Mouse (Mus musculus): Measurements from ENCODE around the gene Prim1.
"Not testable (repeated sequence)": the region's sequence is repeated elsewhere in the genome, so short reads cannot be mapped to it uniquely, and the experiment has no call there.

Gene Prim1

DNA sequence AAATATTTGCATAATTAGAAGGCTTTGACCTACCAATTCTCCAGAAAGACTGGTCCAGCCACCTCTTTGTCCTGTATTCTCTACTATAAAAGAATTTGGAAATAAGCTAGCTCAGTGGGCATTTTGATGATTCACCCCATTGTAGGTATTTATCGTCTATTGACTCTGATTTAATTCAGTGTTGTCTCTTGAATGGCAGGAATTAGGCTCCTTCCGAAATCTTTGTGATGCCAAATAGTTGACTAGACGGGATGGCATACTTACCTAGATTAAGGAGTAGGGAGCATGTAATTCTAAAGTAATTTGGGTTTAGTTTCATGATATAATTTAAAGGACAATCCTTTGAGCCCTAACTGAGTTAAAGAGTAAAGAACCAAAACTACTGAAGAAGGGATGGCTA lies 23.0 kb downstream of the Prim1 start:
- no peak for DNase-seq (ENCODE audit: low spot score in 2 of 2)

DNA sequence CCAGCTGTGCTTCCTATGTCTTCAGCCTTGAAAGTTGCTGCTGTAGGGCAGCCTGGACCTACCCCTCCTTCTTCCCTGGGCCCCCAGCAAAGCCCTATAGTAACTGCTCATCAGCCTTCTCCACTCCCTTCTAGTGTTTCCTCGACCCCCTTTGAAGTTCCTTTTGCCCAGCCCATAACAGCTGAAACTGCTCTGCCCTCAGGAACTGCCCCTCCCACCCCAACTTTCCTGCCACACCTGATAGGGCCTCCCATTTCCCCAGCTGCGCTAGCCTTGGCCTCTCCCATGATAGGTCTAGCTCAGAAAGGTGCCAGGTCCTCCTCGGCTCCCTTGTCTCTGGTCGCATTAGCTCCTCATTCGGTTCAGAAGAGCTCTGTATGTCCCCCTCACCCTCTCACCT lies 24.2 kb downstream of the Prim1 start:
- no peak for DNase-seq (ENCODE audit: low spot score in 2 of 2)

DNA sequence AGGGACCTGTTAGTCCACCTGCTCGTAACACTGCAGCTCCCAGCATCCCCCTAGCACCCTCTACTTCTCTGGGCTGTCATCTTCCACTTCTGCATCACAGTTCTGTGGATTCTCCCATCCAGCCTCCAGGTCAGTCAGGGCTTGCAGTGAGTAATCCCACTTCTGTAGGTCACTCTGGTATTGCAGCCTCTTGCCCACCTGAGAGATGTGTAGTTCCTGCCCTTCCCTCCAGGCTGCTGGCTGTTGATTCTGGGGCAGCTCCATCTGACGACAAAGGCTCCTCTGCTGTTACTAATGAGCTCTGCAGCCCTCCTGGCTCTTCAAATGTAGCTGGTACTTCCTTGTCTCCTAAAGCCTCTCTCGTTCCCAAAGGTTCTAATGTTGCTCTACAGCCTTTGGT lies 24.9 kb downstream of the Prim1 start:
- no peak for DNase-seq (ENCODE audit: low spot score in 2 of 2)

DNA sequence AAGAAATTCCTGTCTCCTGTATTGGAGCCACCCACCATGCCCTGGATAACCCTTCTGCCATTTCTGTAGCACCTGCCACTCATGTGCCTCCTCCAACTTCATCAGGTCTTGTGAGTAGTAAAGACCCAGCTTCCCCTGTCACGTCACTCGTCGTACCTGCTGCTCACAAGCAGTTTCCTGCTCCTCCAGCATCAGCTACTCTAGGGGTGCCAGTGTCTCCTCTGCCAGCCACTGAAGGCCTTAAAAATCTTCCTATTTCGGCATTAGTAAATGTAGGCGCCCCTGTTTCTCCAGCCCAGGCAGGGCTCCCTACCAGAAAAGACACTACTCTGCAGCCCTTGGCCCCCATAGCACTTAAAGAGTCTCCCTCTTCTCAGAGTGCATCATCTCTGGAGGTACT lies 25.3 kb downstream of the Prim1 start:
- no peak for DNase-seq (ENCODE audit: low spot score in 2 of 2)

DNA sequence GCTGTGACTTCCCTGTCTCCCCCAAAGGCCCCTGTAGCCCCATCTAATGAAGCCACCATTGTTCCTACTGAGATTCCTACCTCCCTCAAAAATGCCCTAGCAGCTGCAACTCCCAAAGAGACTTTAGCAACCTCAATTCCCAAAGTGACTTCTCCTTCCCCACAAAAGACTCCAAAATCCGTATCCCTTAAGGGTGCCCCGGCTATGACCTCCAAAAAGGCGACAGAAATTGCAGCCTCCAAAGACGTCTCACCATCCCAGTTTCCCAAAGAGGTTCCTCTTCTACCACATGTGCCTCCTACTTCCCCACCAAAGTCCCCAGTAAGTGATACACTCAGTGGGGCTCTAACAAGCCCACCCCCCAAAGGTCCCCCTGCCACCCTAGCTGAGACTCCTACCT lies 26.7 kb downstream of the Prim1 start:
- DNase-seq (ENCODE audit: low spot score in 2 of 2) = no peak

DNA sequence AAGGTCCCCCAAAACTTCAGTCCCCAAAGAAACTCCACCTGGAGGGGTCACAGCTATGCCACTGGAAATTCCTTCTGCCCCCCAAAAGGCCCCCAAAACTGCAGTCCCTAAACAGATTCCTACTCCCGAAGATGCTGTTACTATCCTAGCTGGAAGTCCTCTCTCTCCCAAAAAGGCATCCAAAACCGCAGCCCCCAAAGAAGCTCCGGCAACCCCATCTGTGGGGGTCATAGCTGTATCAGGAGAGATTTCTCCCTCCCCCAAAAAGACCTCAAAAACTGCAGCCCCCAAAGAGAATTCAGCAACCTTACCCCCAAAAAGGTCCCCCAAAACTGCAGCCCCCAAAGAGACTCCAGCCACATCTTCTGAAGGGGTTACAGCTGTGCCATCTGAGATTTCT lies 27.5 kb downstream of the Prim1 start:
- DNase-seq (ENCODE audit: low spot score in 2 of 2) = no peak

DNA sequence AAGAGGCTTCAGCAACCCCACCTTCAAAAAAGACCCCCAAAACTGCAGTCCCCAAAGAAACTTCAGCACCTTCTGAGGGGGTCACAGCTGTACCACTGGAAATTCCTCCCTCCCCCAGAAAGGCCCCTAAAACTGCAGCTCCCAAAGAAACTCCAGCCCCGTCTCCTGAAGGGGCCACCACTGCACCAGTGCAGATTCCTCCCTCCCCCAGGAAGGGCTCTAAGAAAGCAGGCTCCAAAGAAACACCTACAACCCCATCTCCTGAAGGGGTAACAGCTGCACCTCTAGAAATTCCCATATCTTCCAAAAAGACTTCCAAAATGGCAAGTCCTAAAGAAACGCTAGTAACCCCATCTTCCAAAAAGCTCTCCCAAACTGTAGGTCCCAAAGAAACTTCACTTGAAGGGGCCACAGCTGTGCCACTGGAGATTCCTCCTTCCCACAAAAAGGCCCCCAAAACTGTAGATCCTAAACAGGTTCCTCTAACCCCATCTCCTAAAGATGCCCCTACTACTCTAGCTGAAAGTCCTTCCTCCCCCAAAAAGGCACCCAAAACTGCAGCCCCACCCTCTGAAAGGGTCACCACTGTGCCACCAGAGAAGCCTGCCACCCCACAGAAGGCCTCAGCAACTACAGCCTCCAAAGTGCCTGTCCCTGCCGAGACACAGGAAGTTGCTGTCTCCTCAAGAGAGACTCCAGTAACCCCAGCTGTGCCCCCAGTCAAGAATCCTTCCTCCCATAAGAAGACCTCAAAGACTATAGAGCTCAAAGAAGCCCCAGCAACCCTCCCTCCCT lies 28.3 kb downstream of the Prim1 start:
- DNase-seq (ENCODE audit: low spot score in 2 of 2) = no peak

DNA sequence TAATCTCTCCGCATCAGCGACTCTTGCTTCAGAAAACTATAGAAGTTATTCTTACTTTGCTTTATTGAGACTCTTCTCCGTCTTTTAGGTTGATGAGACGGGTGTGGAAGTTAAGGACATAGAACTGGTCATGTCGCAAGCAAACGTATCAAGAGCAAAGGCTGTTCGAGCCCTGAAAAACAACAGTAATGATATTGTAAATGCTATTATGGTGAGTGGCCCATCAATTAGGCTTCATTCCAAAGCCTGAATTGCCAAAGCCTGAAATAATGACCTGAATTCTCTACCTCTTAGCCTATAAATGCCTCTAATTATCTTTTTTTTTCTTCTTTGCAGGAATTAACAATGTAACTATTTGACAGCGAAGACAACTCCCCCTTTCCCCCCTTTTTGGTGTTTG lies 33.2 kb downstream of the Prim1 start:
- no peak for DNase-seq (ENCODE audit: low spot score in 2 of 2)

DNA sequence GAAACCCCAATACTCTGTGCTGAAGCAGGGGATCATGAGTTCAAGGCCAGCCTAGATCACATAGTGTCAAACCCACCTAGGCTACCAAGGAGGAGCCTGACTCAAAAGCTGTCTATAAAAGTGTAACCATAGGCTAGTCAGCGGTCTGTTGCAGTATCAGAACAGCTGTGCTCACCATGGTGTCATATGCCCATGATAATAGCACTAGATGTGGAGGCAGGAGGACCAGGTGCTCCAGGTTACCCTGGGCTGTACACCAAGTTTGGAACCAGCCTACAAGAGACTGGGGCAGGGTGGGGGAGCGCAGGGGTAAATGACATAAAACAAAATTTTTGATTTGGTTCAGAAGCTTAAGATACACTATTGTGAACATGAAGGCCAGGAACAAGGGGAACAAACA lies 34.8 kb downstream of the Prim1 start:
- no peak for DNase-seq (ENCODE audit: low spot score in 2 of 2)

DNA sequence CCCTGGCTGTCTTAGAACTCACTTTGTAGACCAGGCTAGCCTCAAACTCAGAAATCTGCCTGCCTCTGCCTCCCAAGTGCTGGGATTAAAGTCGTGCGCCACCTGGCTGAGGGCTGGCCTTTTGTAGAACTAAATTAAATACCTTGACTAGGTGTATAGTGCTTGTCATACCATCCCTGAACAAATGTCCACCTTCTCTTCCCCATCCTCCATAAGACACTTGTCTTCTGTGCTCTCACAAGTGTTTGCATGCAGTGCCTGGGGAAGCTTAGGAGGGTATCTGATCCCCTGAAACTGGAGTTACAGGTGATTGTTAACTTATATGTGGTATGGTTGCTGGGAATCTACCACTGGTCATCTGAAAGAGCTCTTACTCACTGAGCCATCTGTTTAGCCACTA lies 35.4 kb downstream of the Prim1 start:
- no peak for DNase-seq (ENCODE audit: low spot score in 2 of 2)

DNA sequence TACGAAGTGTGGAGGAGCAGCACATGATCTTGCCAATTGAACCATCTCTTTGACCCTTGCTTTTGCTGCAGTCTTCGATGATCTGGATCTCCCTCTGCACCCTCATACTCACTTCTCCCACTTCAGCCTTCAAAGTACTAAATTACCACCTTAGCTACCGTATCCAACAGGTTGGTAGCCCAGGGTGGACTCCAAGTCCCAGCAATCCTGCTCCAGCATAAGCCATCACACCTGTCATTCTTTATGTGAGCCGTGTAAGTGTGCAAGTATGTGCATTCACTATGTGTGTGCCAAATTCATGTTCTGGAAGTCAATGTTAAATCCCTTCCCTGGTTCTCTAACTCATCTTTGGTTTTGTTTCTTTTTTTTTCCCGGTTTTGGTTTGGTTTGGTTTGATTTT lies 36.6 kb downstream of the Prim1 start:
- no peak for DNase-seq (ENCODE audit: low spot score in 2 of 2)

DNA sequence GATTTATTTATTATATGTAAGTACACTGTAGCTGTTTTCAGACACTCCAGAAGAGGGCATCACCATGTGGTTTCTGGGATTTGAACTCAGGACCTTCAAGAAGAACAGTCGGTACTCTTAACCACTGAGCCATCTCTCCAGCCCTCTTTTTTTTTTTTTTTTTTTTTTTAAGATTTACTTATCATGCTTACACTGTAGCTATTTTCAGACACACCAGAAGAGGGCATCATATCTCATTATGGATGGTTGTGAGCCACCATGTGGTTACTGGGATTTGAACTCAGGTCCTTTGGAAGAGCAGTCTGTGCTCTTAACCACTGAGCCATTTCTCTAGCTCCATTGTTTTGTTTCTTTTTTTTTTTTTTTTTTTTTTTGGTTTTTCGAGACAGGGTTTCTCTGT lies 37.2 kb downstream of the Prim1 start:
- DNase-seq (ENCODE audit: low spot score in 2 of 2) = not testable (repeated sequence)

DNA sequence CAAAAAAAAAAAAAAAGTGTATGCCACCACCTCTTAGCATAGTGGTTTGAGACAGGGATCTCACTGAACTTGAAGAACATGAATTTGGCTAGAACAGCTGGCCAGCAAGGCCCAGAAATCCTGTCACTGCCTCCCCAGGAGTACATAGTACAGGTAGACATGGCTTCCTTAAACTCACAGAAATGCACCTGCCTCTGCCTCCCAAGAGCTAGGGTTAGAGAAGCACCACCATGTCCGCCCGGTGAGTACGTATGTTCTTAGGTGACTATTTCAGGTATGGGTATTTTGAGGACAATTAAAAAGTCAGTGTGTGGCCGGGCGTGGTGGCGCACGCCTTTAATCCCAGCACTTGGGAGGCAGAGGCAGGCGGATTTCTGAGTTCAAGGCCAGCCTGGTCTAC lies 38.0 kb downstream of the Prim1 start:
- no peak for DNase-seq (ENCODE audit: low spot score in 2 of 2)

DNA sequence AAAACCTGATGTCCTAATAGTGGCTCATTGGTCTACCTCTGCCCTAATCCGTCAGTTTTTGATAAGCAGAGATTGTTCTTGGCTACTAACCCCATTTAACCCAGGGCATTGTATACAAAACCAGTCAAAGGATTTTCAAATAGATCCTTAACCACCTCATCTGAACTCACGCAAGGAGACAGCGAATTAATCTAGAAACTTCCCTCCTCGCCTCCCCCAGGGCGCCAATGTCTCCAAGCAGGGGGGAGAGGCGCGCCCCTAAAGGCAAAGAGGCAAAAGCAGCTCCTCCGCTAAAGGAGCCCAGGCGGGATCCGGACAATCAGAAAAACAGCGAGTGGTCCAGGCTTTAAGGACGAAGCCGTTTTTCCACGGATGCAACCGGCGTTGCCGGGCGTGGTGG lies 43.2 kb downstream of the Prim1 start:
- peak in 1 of 2 experiments; percentile 62 for DNase-seq (ENCODE audit: low spot score in 2 of 2)

DNA sequence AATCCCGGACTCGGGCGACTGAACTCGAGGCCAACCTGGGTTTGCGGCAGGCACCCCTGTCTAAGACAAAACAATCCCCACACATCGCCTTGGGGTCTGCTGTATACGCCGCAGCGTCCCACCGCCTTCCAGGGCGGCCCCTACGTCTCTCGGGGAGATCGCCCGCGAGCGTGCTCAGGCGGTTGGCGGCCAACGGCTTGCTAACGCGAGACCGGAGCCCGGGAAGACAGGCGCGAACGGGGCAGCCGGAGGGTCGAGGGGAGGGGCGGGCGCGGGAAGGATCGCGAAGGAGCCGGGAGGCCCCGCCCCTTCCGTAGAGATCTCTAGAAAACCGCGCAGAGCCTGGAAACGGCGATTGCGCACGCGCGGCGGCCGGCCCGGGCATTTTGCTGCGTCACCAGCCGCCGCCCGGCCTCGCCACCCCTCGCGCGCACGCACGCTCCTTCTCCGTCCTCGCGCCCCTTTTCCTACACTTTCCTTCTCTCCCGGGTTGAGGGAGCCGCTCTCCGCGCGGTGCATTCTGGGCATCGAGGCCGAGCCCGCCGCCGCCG lies 43.7 kb downstream of the Prim1 start, which contains the start of gene Ptges3:
TSS of gene Ptges3 (plus strand) at position 354 of the 551 bp plus-strand sequence.
- DNase-seq (ENCODE audit: low spot score in 2 of 2) = peak; percentile 98

DNA sequence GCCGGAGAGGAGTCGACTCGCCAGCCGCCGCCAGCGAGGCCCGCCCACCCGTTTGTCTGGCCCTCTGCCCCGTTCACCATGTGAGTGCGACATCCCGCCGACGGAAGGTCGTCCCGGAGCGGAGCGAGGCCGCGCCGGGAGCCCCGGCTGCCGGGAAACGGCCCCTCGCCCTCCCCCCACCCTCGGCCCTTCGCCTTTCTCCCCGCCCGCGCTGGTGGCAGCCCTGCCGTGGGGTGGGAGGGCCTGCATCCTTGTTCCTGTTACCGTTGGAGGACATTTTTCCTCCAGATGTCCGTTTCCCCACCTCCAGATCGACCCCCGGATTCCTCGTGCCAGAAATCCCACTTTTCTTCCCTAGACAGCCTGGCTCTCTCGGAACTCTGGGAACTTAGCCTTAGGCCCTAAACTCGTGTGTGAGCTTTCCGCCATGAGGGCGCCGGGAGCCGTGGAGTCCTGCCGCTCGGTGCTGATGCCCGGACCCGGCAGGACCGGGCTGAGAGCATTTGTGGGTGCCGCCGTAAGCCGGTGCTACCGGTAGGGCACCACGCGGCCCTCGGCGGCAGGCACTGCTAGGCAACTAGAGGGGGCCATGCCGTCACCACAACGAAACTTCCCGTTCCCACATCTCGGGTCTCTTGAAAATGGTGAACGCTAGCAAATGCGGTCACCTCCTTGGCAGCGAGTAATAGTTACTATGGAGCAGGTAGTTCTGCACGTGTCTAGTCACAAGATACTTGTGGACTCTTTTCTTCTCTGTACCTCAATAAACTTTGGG lies 44.4 kb downstream of the Prim1 start:
- peak in 1 of 2 experiments; percentile 40 for DNase-seq (ENCODE audit: low spot score in 2 of 2)

DNA sequence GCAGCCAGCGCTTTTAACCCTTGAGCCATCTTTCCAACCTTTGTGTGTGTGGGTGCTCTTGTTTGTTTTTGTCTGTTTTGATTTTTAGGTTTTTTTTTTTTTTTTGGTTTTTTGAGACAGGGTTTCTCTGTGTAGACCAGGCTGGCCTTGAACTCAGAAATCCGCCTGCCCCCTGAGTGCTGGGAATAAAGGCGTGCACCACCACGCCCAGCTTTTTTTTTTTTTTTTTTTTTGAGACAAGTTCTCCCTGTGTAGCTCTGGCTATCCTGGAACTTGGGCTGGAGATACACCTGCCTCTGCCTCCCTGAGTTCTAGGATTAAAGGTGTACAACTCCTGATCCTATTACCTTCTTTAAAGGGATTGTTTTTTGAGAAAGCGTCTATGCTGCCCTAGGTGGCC lies 46.1 kb downstream of the Prim1 start:
- DNase-seq (ENCODE audit: low spot score in 2 of 2) = no peak

DNA sequence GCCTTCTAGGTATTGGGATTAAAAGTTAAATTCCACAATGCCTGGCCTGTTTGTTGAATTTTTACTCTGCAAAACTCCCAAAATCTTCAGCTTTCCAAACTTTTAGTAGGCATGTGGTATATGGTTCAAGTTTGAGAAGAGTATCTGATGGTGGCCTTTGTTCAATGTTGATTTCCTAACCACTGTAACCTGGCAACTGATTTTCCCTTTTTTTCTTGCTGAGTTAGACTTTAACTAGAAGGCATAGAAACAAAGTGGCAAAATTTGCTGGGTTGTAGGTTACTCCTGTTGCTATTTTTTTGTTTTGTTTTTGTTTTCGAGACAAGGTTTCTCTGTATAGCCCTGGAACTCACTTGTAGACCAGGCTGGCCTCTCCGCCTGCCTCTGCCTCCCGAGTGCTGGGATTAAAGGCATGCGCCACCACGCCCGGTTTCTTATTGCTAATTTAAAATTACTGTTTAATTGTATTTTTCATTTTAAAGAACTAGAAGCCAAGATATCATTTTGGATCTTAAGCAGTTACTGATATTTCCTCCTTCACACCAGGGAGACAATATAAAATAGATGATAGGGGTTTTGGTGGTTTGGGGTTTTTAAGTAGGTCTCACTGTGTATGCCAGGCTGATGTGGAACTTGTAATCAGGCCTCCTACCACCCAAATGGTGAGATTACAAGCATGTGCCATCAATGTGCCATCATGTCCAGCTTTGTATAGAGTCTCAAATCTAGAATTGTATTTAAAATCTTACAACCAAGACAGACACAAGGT lies 47.4 kb downstream of the Prim1 start:
- no peak for DNase-seq (ENCODE audit: low spot score in 2 of 2)

DNA sequence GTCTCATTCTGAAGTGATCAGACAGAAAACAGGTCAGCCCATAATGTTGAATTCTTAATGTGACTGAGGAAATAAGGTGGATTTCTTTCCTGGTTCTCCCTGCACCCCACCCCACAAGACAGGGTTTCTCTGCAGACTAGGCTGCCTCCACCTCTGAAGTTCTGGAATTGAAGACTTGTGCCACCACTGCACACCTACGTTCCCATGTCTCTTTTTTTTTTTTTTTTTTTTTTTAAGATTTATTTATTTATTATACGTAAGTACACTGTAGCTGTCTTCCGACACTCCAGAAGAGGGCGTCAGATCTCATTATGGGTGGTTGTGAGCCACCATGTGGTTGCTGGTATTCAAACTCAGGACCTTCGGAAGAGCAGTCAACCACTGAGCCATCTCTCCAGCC lies 51.1 kb downstream of the Prim1 start:
- no peak for DNase-seq (ENCODE audit: low spot score in 2 of 2)

DNA sequence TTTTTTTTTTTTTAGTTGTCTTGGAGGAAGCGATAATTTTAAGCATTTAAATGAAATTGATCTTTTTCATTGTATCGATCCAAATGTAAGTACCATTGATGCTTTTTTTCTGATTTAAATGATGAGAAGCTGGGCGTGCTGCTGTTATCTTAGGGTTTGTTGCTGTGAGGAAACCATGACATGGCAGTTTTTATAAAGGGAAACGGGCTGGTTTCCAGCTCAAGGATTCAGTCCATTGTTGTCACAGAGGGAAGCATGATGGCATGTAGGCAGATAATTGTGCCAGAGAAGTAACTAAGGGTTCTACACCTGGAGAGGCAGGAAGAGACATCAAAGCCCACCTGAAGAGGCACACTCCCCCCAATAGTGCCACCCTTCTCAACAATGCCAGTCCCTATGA lies 54.2 kb downstream of the Prim1 start:
- DNase-seq (ENCODE audit: low spot score in 2 of 2) = no peak

DNA sequence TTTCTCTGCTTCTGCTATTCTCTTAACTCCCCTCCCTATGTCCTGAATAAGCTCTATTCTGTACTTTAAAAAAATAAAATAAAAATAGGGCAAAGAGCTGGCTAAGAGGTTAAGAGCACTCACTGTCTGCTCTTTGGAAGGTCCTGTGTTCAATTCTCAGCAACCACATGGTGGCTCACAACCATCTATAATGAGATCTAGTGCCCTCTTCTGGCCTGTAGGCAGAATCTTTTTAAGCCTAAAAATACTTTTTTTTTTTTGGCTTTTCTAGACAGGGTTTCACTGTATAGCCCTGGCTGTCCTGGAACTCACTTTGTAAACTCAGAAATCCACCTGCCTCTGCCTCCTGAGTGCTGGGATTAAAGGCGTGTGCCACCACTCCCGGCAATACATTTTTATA lies 55.5 kb downstream of the Prim1 start:
- not testable (repeated sequence) for DNase-seq (ENCODE audit: low spot score in 2 of 2)

DNA sequence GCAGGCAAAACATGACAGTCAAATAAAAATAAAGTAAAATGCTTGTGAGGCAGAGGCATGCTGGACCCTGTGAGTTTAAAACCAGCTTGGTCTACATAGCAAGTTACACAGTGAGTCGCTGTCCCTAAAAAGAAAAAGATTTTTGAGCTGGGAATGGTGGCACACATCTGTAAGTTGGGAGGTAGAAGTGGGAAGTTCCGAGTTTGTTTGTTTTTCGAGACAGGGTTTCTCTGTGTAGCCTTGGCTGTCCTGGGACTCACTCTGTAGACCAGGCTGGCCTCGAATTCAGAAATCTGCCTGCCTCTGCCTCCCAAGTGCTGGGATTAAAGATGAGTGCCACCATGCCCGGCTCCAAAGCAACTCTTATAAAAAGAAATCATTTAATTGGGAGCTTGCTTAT lies 63.3 kb downstream of the Prim1 start:
- DNase-seq (ENCODE audit: low spot score in 2 of 2) = not testable (repeated sequence)
